Mouse (Mus musculus): ENCODE results near the gene Cplane1. TPM values are rescaled to one million over a fixed set of nuclear protein-coding genes. Genes with fewer than 3 reads are reported as not detected.
"Not testable (repeated sequence)": the region's sequence is repeated elsewhere in the genome, so short reads cannot be mapped to it uniquely, and the experiment has no call there.

Cplane1 gene
- polyA plus RNA-seq, 1 experiment from 2014 or later: 17.3 TPM

GRCm38 (mm10) chr15:8265946-8266345 is 97.0 kb downstream of the Cplane1 start:
- Histone ChIP-seq H3K4me3 (replicated peaks) (no peak overlapping the region), H3K36me3 (replicated peaks) (peaks cover 84% of the 10 kb centered on the region), H3K9me3 (no peaks in the 10 kb centered on the region), H3K27me3 (no peaks in the 10 kb centered on the region), H3K4me1 (no peaks in the 10 kb centered on the region), H3K4me2 (no peak overlapping the region), H3K27ac (no peak overlapping the region), H3K9ac (no peak overlapping the region)
- no peak for ATAC-seq (ENCODE audit: low FRiP score)
- 92% methylated on average over 3 of the region's 3 CpGs for WGBS

GRCm38 (mm10) chr15:8267211-8267610 is 98.3 kb downstream of the Cplane1 start:
- H3K4me2 ChIP-seq: no peak overlapping the region
- H3K27me3 ChIP-seq: no peaks in the 10 kb centered on the region
- 92% methylated on average over 3 of the region's 3 CpGs for WGBS
- no peaks in the 10 kb centered on the region for H3K9me3 ChIP-seq
- no peak overlapping the region for H3K27ac ChIP-seq
- H3K4me3 ChIP-seq (replicated peaks): no peak overlapping the region
- H3K36me3 ChIP-seq (replicated peaks): peaks cover 84% of the 10 kb centered on the region
- H3K9ac ChIP-seq: no peak overlapping the region
- H3K4me1 ChIP-seq: no peaks in the 10 kb centered on the region
- no peak for ATAC-seq (ENCODE audit: low FRiP score)

GRCm38 (mm10) chr15:8268231-8268630 is 99.3 kb downstream of the Cplane1 start:
- Histone ChIP-seq H3K27ac (no peak overlapping the region), H3K4me2 (no peak overlapping the region), H3K4me1 (no peaks in the 10 kb centered on the region), H3K4me3 (replicated peaks) (no peak overlapping the region), H3K36me3 (replicated peaks) (peaks cover 83% of the 10 kb centered on the region), H3K9me3 (no peaks in the 10 kb centered on the region), H3K9ac (no peak overlapping the region), H3K27me3 (no peaks in the 10 kb centered on the region)
- 90% methylated on average over 8 of the region's 8 CpGs for WGBS
- no peak for ATAC-seq (ENCODE audit: low FRiP score)

GRCm38 (mm10) chr15:8271952-8272351 is 103.0 kb downstream of the Cplane1 start:
- Histone ChIP-seq H3K4me2 (no peak overlapping the region), H3K9ac (no peak overlapping the region), H3K27ac (no peak overlapping the region), H3K36me3 (replicated peaks) (peaks cover 58% of the 10 kb centered on the region), H3K27me3 (no peaks in the 10 kb centered on the region), H3K9me3 (no peaks in the 10 kb centered on the region), H3K4me3 (replicated peaks) (no peak overlapping the region), H3K4me1 (no peaks in the 10 kb centered on the region)
- 93% methylated on average over 8 of the region's 8 CpGs for WGBS
- no peak for ATAC-seq (ENCODE audit: low FRiP score)

GRCm38 (mm10) chr15:8277916-8278315 is 109.0 kb downstream of the Cplane1 start:
- H3K9me3 ChIP-seq; H3K27me3 ChIP-seq; ATAC-seq (ENCODE audit: low FRiP score); H3K4me3 ChIP-seq (replicated peaks); H3K4me1 ChIP-seq; H3K36me3 ChIP-seq (replicated peaks); H3K4me2 ChIP-seq; H3K27ac ChIP-seq; H3K9ac ChIP-seq: not testable (repeated sequence)
- 95% methylated on average over 4 of the region's 4 CpGs for WGBS

GRCm38 (mm10) chr15:8279320-8279779 is 110.4 kb downstream of the Cplane1 start:
- WGBS: 49% methylated on average over 17 of the region's 17 CpGs
- peaks cover 3% of the 10 kb centered on the region; the same call in 1 of the 2 replicates for H3K4me1 ChIP-seq
- 0 out of 2 replicates have a peak, but pooled peaks have one; percentile 46 for ATAC-seq (ENCODE audit: low FRiP score)
- no peaks in the 10 kb centered on the region for H3K9me3 ChIP-seq
- H3K27ac ChIP-seq: no peak overlapping the region
- H3K27me3 ChIP-seq: no peaks in the 10 kb centered on the region
- H3K4me3 ChIP-seq (replicated peaks): peak overlapping the region; percentile 24
- no peak overlapping the region for H3K9ac ChIP-seq
- peaks cover 5% of the 10 kb centered on the region; the same call in 1 of the 2 replicates for H3K36me3 ChIP-seq (replicated peaks)
- H3K4me2 ChIP-seq: peak overlapping the region; percentile 49

GRCm38 (mm10) chr15:8279929-8280610 is 111.2 kb downstream of the Cplane1 start:
- no peaks in the 10 kb centered on the region for H3K27me3 ChIP-seq
- no peaks in the 10 kb centered on the region for H3K9me3 ChIP-seq
- peaks cover 3% of the 10 kb centered on the region; the same call in 1 of the 2 replicates for H3K4me1 ChIP-seq
- ATAC-seq (ENCODE audit: low FRiP score): peak; percentile 63; the same call in 1 of the 2 replicates
- H3K4me3 ChIP-seq (replicated peaks): peak overlapping the region; percentile 7; the same call in 1 of the 2 replicates
- H3K9ac ChIP-seq: no peak overlapping the region
- no peaks in the 10 kb centered on the region for H3K36me3 ChIP-seq (replicated peaks)
- 81% methylated on average over 20 of the region's 20 CpGs for WGBS
- peak overlapping the region; percentile 38 for H3K4me2 ChIP-seq
- H3K27ac ChIP-seq: no peak overlapping the region

DNA sequence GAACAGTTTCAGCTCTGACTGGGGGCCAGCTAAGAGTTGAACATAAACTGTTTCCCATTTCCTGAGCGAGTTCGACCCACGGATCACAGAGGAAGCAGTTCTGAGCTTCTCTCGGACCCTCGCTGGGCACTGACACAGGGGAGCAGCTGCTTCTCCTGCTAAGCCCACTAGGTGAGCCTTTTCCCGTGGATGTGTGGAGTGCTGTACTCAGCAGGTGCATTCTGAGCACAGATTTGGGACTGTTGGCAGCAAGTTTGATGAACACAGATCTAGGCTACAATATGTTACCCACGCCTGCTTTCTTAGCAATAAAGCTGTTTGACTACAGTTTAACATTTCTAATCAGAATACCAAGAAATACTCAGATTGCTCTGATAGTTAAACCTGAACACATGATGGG is 112.8 kb downstream of the Cplane1 start:
- Histone ChIP-seq H3K9ac (no peak overlapping the region), H3K4me1 (peaks cover 3% of the 10 kb centered on the region; the same call in 1 of the 2 replicates), H3K27me3 (no peaks in the 10 kb centered on the region), H3K9me3 (no peaks in the 10 kb centered on the region), H3K4me2 (no peak overlapping the region), H3K4me3 (replicated peaks) (no peak overlapping the region), H3K36me3 (replicated peaks) (no peaks in the 10 kb centered on the region), H3K27ac (no peak overlapping the region)
- ATAC-seq (ENCODE audit: low FRiP score): no peak
- WGBS: 84% methylated on average over 7 of the region's 7 CpGs

GRCm38 (mm10) chr15:8282155-8282554 is 113.2 kb downstream of the Cplane1 start:
- Histone ChIP-seq H3K9ac (no peak overlapping the region), H3K9me3 (no peaks in the 10 kb centered on the region), H3K27ac (no peak overlapping the region), H3K27me3 (no peaks in the 10 kb centered on the region), H3K4me2 (no peak overlapping the region), H3K4me3 (replicated peaks) (no peak overlapping the region), H3K36me3 (replicated peaks) (no peaks in the 10 kb centered on the region), H3K4me1 (peaks cover 3% of the 10 kb centered on the region; the same call in 1 of the 2 replicates)
- ATAC-seq (ENCODE audit: low FRiP score): no peak
- 98% methylated on average over 2 of the region's 2 CpGs for WGBS

DNA sequence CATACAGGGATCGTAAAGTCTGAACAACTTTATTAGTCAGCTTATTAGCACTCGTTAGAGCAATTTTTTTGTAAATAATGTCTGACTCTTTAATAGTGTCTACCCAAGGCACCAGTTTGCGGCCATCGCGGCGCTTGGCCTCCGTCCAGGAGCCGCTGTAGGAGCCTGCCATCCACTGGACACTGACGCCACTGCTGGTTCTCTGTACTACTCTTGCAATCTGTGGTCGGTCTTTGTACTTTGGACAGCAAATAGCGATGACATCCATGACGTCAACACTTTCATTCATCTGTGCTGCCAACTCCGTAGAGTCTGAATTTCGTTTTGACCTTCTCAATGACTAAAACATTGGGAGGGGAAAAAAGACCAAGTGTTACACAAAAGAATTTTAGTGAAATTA is 122.3 kb downstream of the Cplane1 start:
- no peak for ATAC-seq (ENCODE audit: low FRiP score)
- whole genome bisulfite sequencing: 91% methylated on average over 14 of the region's 14 CpGs
- Histone ChIP-seq H3K4me2 (no peak overlapping the region), H3K9ac (no peak overlapping the region), H3K27ac (no peak overlapping the region), H3K4me3 (replicated peaks) (no peak overlapping the region), H3K4me1 (no peaks in the 10 kb centered on the region), H3K9me3 (no peaks in the 10 kb centered on the region), H3K36me3 (replicated peaks) (peaks cover 52% of the 10 kb centered on the region), H3K27me3 (no peaks in the 10 kb centered on the region)

DNA sequence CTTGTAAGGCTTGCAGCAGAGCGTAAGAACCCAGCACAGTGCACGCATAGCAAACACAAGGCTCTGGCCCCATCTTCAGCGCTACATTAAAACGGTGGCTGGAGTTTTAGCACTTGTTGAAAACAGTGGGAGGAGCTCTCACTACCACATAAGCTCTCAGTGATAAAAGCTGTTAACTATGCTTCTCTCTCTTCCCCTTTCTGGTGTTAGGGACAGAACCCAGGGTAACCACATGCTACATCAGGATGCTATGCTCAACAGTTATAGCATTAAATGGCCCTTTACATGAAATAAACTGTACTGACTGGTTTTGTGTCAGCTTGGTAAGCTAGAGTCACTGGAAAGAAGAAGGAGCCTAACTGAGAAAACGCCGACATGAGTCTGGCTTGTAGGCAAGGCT is 125.2 kb downstream of the Cplane1 start:
- H3K4me1 ChIP-seq: no peaks in the 10 kb centered on the region
- H3K36me3 ChIP-seq (replicated peaks): peaks cover 72% of the 10 kb centered on the region
- ATAC-seq (ENCODE audit: low FRiP score): no peak

GRCm38 (mm10) chr15:8302944-8303343 is 134.0 kb downstream of the Cplane1 start:
- 94% methylated on average over 10 of the region's 10 CpGs for WGBS
- ATAC-seq (ENCODE audit: low FRiP score): no peak
- H3K36me3 ChIP-seq (replicated peaks): peaks cover 70% of the 10 kb centered on the region

More for the DNA sequence above, 125.2 kb downstream of the Cplane1 start:
- Histone ChIP-seq H3K9me3 (no peaks in the 10 kb centered on the region), H3K9ac (no peak overlapping the region), H3K27ac (no peak overlapping the region), H3K4me3 (replicated peaks) (no peak overlapping the region), H3K27me3 (no peaks in the 10 kb centered on the region), H3K4me2 (no peak overlapping the region)
- 99% methylated on average over 6 of the region's 6 CpGs for WGBS

DNA sequence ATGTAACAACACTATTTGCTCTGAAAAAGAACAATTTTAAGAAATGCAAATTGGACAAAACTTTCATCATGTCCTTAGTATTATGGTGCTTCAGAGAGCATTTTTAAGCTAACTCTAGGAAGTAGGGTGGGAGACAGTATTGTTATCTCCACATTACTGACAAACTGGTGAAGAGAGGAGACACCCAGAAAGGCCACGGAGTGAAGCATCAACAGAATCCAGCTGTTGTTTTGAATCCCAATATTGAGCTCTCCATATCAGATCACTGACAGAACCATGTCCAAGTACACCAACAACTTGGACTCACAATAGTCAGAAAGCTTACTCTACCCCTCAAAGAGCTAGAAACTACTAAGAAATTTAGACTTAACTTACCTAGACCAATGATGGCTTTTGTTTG is 136.6 kb downstream of the Cplane1 start:
- H3K36me3 ChIP-seq (replicated peaks): peaks cover 61% of the 10 kb centered on the region
- no peaks in the 10 kb centered on the region for H3K4me1 ChIP-seq
- H3K9me3 ChIP-seq: no peaks in the 10 kb centered on the region
- H3K4me3 ChIP-seq (replicated peaks): no peak overlapping the region
- no peak overlapping the region for H3K4me2 ChIP-seq
- 96% methylated on average over 1 of the region's 1 CpGs for WGBS
- no peak overlapping the region for H3K9ac ChIP-seq
- no peak overlapping the region for H3K27ac ChIP-seq
- H3K27me3 ChIP-seq: no peaks in the 10 kb centered on the region
- no peak for ATAC-seq (ENCODE audit: low FRiP score)

More at GRCm38 (mm10) chr15:8302944-8303343, 134.0 kb downstream of the Cplane1 start:
- H3K9ac ChIP-seq: no peak overlapping the region
- no peaks in the 10 kb centered on the region for H3K27me3 ChIP-seq
- no peak overlapping the region for H3K4me2 ChIP-seq
- H3K4me1 ChIP-seq: no peaks in the 10 kb centered on the region
- no peaks in the 10 kb centered on the region for H3K9me3 ChIP-seq
- no peak overlapping the region for H3K27ac ChIP-seq
- no peak overlapping the region for H3K4me3 ChIP-seq (replicated peaks)

Measured in forebrain, embryonic 12.5 days (tissue).